Mouse (Mus musculus): ENCODE measurements around the gene Ccr9. TPM values are rescaled to one million over a fixed set of nuclear protein-coding genes. Genes with fewer than 3 reads are reported as not detected.

The Ccr9 gene
- total RNA-seq (2023), result 1 to 10 TPM in 1 of 2 experiments, under 1 TPM in 1; 0.50 to 1.5 TPM

GRCm38 (mm10) chr9:123678327-123679105 is at the start of gene Ccr9, which contains the start of gene Slc6a20a:
Gene Ccr9, plus strand, starts transcription at chr9:123678439.
Gene Slc6a20a, minus strand, starts transcription at chr9:123678885.

GRCm38 (mm10) chr9:123632281-123632680 is 46.0 kb upstream of the Ccr9 start, which contains the start of gene Slc6a20b:
Gene Slc6a20b, minus strand, starts transcription at chr9:123632565.

GRCm38 (mm10) chr9:123717186-123718008 is 39.2 kb downstream of the Ccr9 start, which contains the start of gene Lztfl1:
Gene Lztfl1, minus strand, starts transcription at chr9:123717697.

GRCm38 (mm10) chr9:123806267-123806666 is 128.0 kb downstream of the Ccr9 start, which contains the start of gene Cxcr6:
Gene Cxcr6, plus strand, starts transcription at chr9:123806475.

Other genes starting within 250 kb of the Ccr9 start
- 100 to 1,000 TPM; 103 TPM for gene Limd1, start 199.7 kb upstream of the Ccr9 start, total RNA-seq (2023)
- 10 to 100 TPM; 25.9 to 26.1 TPM for gene Sacm1l, start 148.7 kb upstream of the Ccr9 start, total RNA-seq (2023)
- not detected for gene Slc6a20b, start 45.9 kb upstream of the Ccr9 start, total RNA-seq (2023)
- under 1 TPM in 1 of 2 experiments, not detected in 1; 0.26 TPM for gene Slc6a20a, start 446 bp downstream of the Ccr9 start, total RNA-seq (2023)
- 10 to 100 TPM; 53.9 to 54.8 TPM for gene Lztfl1, start 39.3 kb downstream of the Ccr9 start, total RNA-seq (2023)
- gene Cxcr6, start 128.0 kb downstream of the Ccr9 start, total RNA-seq (2023), result 1 to 10 TPM in 1 of 2 experiments, under 1 TPM in 1; 0.76 to 1.0 TPM
- gene Fyco1, start 173.5 kb downstream of the Ccr9 start, total RNA-seq (2023), result 10 to 100 TPM; 39.5 to 39.9 TPM
- gene Xcr1, start 183.6 kb downstream of the Ccr9 start, total RNA-seq (2023), result under 1 TPM; 0.24 to 0.82 TPM

All from monocyte, adult 59 days (primary cell).